Mouse (Mus musculus): ENCODE data around the gene Gpr182. TPM values are rescaled to one million over a fixed set of nuclear protein-coding genes. Genes with fewer than 3 reads are reported as not detected.

The Gpr182 gene
- total RNA-seq, 2 experiments from 2014 or later = 13.7 to 17.4 TPM

- peak in 1 of 2 experiments; percentile 29 for DNase-seq (ENCODE audit: low spot score in 2 of 2)
Observed at GRCm38 (mm10) chr10:127698966-127699365, 52.6 kb downstream of the Gpr182 start.

Other genes starting within 250 kb of the Gpr182 start
- gene Ndufa4l2, start 236.8 kb downstream of the Gpr182 start, total RNA-seq (2021) = 10 to 100 TPM; 57.2 to 71.7 TPM
- 10 to 100 TPM; 66.7 to 69.4 TPM for gene Shmt2, start 229.3 kb downstream of the Gpr182 start, total RNA-seq (2021)
- gene Nxph4, start 217.2 kb downstream of the Gpr182 start, total RNA-seq (2021) = 10 to 100 TPM; 13.6 to 14.0 TPM
- 100 to 1,000 TPM; 283 to 301 TPM for gene Lrp1, start 130.6 kb downstream of the Gpr182 start, total RNA-seq (2021)
- 10 to 100 TPM; 72.7 to 78.0 TPM for gene Stat6, start 108.7 kb downstream of the Gpr182 start, total RNA-seq (2021)
- 10 to 100 TPM; 11.6 to 13.2 TPM for gene Nemp1, start 84.8 kb downstream of the Gpr182 start, total RNA-seq (2021)
- gene Nab2, start 83.2 kb downstream of the Gpr182 start, total RNA-seq (2021) = 10 to 100 TPM; 22.8 to 24.4 TPM
- gene Myo1a, start 46.6 kb downstream of the Gpr182 start, total RNA-seq (2021) = 1 to 10 TPM; 1.6 to 2.1 TPM
- under 1 TPM in 1 of 2 experiments, not detected in 1; 0.48 TPM for gene Tac2, start 27.3 kb downstream of the Gpr182 start, total RNA-seq (2021)
- gene Zbtb39, start 12.2 kb downstream of the Gpr182 start, total RNA-seq (2021) = 10 to 100 TPM; 16.2 to 17.4 TPM
- 1 to 10 TPM; 1.3 to 1.9 TPM for gene Rdh1, start 8.0 kb upstream of the Gpr182 start, total RNA-seq (2021)
- gene Rdh16f1, start 8.1 kb upstream of the Gpr182 start, total RNA-seq (2021) = 1 to 10 TPM; 2.3 to 2.5 TPM
- 1 to 10 TPM in 1 of 2 experiments, not detected in 1; 4.3 TPM for gene Rdh9, start 24.7 kb upstream of the Gpr182 start, total RNA-seq (2021)
- gene Rdh16, start 49.4 kb upstream of the Gpr182 start, total RNA-seq (2021) = 1 to 10 TPM in 1 of 2 experiments, under 1 TPM in 1; 0.28 to 2.1 TPM
- gene Rdh19, start 98.2 kb upstream of the Gpr182 start, total RNA-seq (2021) = 1 to 10 TPM in 1 of 2 experiments, under 1 TPM in 1; 0.23 to 7.3 TPM
- gene Rdh16f2, start 114.7 kb upstream of the Gpr182 start, total RNA-seq (2021) = under 1 TPM; 0.82 to 0.90 TPM
- gene Rdh7, start 137.1 kb upstream of the Gpr182 start, total RNA-seq (2021) = 10 to 100 TPM in 1 of 2 experiments, under 1 TPM in 1; 0.95 to 46.8 TPM
- under 1 TPM in 1 of 2 experiments, not detected in 1; 0.25 TPM for gene Sdr9c7, start 146.8 kb upstream of the Gpr182 start, total RNA-seq (2021)